Mouse (Mus musculus) bone marrow, adult 2 months (tissue): ENCODE results near the gene Senp1.

Experiments used
- CTCF ChIP-seq: fragments of 200-500 bp; IDR thresholded peaks from 2 replicates; pipeline ENCODE4 v1.5.1; 2011; ENCODE audit warnings: low read length, control low read depth; ENCODE audit not compliant: control insufficient read depth, insufficient read depth
- POLR2A ChIP-seq: fragments of 200-500 bp; IDR thresholded peaks from 2 replicates; pipeline ENCODE4 v1.6.1; 2011; ENCODE audit warnings: low read depth, mild to moderate bottlenecking, control low read depth, low read length, borderline replicate concordance; ENCODE audit not compliant: control insufficient read depth

GRCm38 (mm10) chr15:98088889-98089288, 4.7 kb downstream of the Senp1 start:
- no peak for TF ChIP-seq CTCF
- no peak for TF ChIP-seq POLR2A
